Mouse (Mus musculus): ENCODE measurements around the gene Pi4ka.

The Pi4ka gene

DNA sequence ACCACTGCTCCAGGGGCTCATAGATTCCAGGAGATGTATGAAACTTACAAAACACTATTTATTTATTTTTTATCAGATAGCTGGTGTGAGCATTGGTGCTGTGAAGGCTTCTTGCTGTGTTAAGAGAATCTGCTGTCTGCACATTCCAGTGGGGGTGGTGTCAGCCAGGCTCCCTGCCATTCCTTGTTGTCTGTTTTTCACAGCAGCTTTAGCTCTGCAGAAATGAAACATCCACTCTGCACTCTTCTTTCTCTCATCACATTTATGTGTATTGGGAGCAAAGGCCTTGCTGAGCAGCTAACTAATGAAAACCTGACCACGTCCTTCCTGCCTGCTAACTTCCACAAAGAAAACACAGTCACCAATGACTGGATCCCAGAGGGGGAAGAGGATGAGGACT lies 70.0 kb downstream of the Pi4ka start:
- DNase-seq (ENCODE audit: low read depth, low spot score), result no peak

DNA sequence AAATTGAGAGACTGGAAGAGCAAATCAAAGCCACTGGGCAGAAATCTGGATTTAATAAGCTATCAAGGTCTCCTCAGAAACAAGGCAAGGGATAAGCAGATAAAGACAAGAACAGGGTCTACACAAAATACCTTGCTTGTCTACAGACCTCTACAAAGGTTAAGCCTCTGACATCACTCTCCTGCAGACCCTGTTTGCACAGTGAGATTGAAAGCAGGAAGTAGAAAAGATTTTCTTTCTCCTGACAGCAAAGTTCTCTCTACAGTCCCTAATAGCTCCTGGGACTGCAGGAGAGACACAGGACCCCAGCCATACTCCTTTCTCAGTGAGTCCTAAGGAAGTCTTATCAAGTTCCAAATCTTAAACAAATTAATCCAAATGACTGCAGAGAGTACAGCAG lies 71.5 kb downstream of the Pi4ka start:
- no peak for DNase-seq (ENCODE audit: low read depth, low spot score)

DNA sequence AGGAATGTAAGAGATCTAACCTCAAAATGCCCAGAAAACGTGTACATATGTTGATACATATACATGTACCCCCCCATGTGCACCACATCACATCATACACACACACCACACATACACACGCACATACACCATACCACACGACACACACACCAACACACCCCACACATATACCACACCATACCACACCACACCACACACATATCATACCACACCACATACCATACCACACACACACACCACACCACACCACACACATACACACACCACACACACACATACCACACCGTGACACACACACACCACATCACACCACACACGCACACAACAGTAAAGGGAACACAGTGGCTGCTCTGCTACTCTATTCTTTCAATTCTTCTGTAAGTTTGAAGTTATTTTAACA lies 74.3 kb downstream of the Pi4ka start:
- no peak for DNase-seq (ENCODE audit: low read depth, low spot score)

DNA sequence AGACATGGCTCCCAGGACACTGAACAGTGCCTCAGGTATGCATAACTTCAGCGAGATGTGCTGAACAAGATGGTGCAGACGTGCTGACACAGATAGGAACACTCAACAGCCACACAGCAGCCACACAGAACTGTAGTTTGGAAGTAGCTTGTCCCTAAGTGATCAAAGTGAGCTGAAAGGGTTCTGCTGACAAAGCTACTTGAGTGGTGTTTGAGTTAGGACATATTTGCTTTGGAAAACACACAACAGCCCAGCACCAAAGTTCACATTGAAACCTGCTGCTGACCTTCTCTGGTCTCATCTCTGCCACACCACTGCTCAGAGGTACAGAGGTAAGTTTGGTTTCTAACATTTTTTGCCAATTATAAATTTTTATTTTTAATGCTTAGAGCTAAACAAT lies 75.0 kb downstream of the Pi4ka start, which contains the start of gene Serpind1:
TSS of gene Serpind1 (plus strand) at position 256 of the 400 bp plus-strand sequence.
- DNase-seq (ENCODE audit: low read depth, low spot score), result no peak

DNA sequence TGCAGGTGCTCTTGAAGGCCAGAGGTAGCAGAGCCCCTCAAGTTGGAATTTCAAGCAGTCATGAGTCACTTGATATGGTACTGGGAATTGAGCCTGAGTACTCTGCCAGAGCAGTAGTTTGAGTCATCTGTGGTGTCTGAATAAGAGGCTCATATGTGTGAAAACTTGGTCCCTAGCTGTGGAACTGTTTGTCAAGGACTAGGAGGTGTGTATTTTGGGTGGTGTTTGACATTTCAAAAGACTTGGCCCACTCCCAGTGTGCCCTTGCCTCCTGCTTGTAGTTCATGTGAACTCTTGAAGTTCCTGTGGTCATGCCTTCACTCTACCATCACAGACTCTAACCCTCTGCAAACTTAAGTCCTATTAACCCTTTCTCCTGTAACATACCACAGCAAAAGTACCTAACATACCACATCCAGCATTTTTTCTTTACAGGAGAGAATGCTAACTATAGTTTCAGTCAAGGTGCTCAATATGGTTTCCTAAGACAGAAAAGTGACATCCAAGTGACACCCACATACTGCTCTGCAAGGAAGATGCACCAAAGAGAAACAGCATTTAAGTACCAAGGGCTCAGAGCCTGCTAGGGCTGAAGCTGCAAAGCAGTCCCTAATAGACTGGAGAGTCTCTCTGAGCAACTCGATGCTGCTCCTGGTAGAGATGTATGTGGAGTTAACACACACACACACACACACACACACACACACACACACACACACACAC lies 76.1 kb downstream of the Pi4ka start:
- DNase-seq (ENCODE audit: low read depth, low spot score), result no peak

DNA sequence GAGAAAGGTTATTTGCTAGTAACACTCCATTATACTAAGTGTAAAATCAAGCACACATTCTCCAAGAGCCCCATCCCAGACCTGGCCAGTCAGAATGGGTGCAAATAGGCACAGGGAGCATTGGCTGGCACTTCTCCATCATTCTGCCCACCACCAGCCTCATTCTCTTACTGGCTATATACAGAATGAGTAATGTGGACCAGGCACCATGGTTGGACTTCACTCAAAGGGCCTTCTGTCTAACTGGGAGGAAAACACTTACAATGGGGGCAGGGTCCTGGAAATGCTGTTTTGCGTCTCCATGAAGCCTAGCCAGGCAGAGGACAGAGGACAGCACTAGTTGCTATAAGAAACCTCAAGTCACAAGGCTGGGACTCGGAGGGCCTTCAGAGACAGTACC lies 80.0 kb downstream of the Pi4ka start:
- no peak for DNase-seq (ENCODE audit: low read depth, low spot score)

DNA sequence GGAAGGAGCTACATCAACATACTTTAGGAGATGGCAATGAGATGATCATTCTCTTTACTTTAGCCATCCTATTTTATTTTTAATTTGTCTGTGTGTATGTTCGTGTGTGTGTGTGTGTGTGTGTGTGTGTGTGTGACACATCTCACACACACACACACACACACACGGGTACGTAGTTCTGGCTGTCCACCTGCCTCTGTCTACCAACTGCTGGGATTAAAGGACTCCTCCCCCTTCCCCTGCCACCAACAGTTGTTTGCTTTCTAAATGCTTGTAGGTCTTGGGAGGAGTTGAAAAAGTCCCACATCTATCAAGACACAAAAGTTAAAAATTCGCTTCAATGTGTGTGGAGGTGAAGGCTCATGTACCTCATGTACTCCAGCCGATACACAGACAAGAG lies 81.4 kb downstream of the Pi4ka start:
- no peak for DNase-seq (ENCODE audit: low read depth, low spot score)

DNA sequence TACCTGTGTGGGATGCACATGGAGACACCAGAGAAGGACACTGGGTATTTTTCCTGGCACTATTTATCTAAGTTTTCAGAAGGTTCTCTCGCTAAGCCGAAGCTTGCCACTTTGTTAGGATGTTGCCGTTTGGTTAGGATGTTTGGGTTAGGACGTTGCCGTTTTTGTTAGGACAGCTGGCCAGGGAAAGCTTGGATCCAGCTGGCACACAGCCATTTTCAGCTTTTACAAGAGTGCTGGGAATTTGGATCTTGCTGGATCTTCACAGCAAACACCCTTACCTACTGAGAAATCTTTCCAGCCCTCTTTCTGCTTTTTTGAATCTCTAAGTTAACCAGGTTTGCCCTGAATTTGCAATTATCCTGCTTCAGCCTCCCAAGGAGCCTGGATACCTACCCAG lies 84.6 kb downstream of the Pi4ka start:
- no peak for DNase-seq (ENCODE audit: low read depth, low spot score)

DNA sequence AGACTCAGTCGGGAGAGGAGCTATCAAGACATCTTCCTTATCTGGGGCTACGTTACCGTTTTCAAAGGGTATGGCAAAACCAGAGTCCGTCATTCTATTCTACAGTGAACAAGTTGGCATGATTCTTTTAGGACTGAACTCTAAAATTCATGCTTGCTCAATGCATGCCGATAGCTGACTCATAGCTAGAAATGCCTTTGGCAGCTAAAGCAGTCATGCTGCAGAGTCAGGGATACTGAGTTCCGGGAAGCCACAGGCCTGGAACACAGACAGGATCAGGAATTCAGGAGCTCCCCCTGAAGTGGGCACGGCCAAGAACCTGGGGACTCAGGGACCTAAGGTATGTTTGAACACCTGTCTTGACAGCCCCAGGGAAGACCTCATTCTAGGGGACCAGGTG lies 89.6 kb downstream of the Pi4ka start:
- DNase-seq (ENCODE audit: low read depth, low spot score), result no peak

DNA sequence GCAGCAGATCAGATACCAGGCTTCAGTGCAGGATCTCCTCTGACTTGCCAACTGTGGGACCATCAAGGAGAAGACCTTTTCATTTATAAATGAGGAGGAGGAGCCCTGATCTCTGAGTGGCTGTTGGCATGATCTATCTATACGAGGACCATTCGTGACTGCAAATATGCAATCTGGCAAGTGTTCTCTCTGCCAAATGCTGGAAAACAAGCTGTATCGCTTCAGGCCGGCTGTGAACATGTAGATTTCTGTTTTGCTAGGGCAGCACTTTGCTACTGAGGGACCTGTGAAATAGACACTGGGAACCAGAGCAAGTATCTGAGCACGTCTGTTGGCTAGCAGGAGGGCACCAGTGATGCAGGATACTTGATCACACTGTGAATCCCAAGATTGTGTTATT lies 93.6 kb downstream of the Pi4ka start:
- no peak for DNase-seq (ENCODE audit: low read depth, low spot score)

DNA sequence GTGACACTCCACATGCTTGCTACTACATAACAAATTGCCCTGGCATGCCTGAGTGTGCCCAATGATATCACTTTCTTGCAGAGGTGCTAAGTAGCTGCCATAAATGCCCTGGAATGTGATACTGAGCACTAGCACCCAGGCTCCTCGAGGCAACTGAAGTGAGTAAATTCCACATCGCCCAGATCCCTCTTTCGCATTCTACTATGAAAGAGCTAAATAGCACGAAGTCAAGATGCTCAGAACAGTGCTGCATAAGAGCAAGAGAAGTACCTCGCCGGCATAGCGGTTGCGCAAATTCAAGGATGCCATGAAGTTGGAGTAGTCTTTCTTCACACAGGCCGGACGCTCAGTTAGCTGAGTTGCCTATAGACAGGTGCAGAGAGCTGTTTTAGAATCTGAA lies 97.1 kb downstream of the Pi4ka start:
- DNase-seq (ENCODE audit: low read depth, low spot score), result no peak

DNA sequence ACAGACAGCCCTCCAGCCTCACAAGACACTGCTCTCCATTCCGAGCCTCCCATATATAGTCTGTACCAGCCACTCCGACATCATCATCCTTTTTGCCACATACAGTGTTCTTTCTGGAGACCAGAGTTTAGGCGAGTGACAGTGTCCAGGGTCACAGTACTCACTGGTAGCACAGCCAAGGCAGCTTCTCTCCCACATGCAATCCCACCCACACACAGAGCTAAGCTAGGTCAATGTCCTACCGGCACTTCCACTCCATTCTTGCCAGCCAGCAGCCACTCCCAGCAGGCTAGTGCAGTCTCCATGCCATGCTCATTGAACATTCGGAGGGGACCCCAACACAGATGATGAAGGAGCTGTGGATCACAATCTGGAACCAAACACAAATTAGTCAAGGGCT lies 98.7 kb downstream of the Pi4ka start:
- no peak for DNase-seq (ENCODE audit: low read depth, low spot score)

DNA sequence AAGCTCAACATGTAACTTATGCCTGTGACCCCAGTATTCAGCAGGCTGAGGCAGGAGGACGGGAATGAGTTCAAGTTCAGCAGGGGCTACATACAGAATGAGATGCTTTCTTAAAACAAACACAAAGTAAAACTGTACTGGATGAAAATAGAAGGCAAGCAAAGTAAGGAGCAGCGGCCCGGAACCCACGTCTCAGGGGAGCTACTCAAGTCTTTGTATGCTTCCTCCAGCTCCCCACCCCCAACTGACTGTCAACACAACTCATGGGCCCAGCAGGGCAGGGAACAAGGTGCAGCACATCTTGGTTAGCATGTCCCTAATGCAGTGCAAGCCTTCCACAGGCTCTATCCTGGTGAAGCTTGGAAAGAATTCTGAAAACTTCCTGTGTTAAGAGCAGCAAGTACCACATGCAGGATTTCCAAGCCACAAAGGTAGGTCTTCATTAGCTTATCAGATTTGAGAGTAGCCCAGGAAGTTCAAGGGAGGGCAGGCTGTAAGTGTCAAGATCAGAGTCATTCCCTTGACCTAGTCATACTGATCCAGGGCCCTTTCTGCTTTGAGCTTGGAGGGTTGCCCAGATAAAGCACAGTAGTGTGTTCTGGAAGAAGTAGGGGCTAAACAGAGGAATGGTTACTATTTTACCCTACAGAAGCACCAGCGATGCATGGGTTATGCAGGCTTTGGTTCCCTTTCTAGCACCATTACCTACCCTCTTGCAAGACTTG lies 102.4 kb downstream of the Pi4ka start:
- DNase-seq (ENCODE audit: low read depth, low spot score), result no peak

DNA sequence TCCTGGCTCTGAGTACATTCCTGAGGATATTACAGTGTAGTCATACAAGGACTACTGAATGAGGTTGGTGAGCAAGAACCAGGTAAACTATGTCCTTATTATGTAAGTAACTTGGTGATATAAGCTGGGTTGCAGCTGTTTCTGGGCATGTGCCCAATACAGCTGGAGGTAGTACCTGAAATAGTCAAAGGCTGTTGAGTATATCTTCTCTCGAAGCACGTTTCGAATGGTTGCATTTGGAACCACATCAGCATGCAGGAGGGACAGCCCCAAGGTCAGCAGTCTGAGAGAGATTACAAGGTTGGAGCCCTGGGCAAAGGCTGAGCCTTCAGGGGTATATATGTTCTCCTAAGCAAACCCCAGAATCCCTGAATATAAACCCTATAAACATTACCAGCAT lies 105.3 kb downstream of the Pi4ka start:
- no peak for DNase-seq (ENCODE audit: low read depth, low spot score)

DNA sequence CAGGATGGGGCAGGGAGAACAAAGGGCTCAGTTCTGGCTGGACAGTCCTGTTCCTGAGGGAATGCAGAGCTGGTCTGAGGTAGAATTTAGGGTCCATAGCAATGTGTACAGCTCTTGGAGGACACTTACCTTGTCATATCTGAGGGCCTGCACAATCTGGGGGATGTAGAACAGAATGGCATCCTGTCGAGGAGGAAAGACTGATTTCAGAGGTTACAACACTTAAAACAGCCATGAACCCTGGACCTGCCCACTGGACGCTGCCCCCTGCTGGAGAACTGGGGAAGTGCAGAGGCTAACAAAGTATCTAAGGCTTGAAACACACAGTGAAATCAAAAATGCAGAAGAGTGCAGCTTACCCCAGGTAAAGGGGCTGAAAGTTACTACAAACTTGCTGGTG lies 113.4 kb downstream of the Pi4ka start:
- peak; percentile 39 for DNase-seq (ENCODE audit: low read depth, low spot score)

DNA sequence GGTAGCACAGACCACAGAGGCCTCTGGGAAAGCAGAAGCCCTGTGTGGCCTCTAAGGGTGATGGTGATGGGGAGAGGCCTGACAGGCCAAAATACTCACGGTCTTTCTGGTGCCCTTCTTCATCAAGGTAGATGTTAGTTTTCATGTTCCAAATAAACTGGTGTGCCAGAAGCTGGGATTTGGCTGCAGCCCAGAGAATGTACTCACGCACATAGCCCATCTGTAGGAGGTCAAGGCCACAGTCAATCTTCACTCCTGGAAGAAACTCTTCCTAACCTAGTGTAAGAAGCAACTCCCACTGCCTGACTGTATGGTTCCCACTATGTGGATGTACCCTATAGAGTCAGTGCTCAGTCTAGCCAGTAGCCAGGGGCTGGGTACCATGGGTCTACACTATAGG lies 115.1 kb downstream of the Pi4ka start:
- no peak for DNase-seq (ENCODE audit: low read depth, low spot score)

DNA sequence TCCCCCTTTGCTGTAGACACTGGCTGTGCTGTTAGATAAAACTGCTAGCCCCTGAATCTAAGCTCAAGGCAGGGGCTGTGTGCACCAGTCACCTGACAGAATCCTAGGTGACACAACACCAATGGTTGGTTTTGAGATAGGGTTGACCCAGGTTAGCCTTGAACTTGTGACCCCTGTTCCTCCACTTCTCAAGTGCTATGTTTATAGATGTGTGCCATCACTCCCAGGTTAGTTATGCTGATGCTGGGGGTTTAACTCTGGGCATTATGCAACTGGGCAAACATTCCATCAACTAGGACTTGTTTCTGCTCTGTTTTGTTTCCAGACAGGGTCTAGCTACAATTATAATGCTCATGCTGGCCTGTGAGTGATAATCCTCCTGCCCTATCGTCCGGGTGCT lies 119.0 kb downstream of the Pi4ka start:
- no peak for DNase-seq (ENCODE audit: low read depth, low spot score)

DNA sequence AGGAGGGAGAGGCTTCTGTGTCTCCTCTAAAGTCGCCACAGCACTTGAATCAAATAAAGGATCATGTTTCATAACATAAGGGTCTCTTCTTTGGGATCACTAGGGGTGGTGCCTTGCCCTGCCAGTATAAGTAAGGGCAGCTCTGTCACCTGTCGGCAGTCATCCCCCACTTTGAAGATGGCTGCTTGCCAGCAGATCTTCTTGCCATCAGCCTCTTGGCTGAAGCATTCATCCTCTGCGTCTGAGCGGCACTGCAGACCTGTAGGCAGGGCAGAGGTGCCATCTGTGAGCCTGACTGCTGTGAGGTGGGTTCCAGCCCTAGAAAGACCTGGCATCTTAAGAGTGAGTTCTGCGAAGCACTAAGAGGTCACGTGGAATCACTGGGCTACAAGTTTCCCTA lies 123.0 kb downstream of the Pi4ka start:
- DNase-seq (ENCODE audit: low read depth, low spot score), result no peak

DNA sequence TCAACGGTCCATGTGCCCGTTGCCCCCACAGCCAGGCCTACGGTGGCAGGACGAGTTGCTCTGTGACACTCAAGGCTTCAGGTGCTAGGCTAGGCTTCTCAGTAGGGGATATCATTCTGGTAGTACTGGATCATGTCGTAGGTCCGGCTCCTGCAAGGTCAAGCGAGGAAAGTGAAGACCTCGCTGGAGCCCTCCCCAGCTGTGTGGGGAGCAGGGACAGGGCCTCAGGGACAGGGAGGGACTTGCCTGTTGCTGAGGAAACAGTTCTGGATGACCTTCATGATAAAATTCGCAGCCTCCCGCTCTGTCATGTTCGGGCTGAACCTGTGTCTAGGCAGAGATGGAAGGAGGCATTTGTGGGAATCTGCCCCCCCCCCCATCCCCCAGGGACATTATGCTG lies 125.6 kb downstream of the Pi4ka start:
- DNase-seq (ENCODE audit: low read depth, low spot score), result no peak

DNA sequence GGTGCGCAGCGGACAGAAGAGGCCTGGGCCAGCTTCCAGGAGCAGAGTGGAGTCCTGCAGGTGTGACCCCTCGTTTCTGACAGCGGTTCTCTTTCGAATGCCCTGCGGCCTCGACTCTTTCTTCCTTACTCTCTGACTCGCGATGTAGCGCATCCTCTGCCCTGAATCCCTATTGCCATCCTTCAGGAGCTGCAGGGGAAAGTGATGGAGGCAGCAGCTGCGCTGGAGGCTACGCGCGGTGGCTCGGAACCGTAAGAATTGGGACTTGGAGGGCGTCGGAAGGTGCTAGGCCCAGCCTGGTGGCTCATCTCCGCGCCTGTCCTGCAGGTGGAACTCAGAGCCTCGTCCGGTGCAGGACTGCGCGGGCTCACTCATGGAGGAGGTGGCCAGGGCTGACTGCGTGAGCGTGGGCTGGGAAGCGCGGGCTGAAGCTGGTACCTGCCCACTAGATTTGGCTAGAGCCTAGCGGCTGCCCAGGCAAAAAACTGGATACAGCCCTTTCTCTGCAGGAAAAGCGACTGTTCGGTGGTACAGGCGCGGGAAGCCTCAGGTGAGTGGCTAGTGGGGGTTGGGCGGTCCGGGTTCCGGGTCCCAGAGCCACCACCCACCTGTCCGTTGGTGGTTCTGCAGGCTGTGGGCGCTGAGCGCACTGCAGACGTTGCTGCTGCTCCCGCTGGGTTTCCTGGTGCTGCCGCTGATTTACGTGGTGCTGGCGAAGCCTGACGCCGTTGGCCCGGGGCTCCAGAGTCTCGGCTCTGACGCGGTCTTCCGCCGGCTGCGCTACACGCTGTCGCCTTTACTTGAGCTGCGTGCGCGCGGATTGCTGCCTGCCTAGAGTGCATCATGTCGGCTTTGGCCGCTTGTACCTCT lies 128.5 kb downstream of the Pi4ka start:
- DNase-seq (ENCODE audit: low read depth, low spot score), result no peak

DNA sequence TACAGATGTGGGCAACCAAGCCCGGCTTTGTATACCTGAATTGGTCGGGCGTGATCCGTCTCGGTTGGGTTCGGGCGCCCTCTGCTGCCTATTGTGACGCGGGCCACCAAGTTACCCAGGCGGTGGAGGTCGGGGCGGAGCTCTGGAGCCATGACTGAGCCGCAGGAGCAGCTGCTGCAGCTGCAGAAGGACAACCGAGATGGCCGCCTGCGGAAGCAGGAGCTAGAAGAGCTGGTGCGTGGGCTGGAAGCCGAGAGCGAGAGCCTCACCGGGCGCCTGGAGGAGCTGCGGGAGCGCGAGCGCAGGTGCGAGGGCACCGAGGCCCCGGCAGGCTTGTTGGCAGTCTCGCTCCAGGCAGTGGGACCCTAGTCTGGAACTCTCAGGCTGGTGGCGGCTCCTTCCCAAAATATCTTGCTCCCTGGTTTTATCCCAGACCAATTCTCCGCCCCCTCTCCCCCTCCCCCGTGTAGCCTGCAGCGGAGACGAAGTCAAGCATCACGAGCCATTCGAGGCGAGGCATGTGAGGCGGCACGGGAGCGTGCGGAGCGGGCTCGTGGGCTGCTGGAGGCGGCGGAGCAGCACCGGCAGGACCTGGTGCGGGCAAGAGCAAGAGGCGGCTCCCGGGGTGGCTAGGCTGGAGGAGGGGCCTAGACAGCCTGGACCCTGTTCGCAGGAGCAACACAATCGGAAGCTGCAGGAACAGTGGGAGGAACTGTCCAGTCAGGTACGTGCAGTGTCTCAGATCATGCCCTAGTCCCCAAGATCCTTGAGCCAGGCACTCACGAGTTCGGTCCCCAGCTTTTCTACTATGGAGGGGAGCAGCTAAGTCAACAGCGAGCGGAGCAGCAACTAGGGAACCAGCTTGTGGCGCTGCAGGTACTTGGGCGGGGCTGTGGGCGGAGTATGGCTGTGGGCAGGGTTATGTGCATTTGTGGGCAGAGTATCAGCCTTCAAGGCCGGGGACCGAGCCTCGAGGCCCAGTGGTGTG lies 129.7 kb downstream of the Pi4ka start:
- peak; percentile 71 for DNase-seq (ENCODE audit: low read depth, low spot score)

Data from retina, adult 2 months (tissue).